Mouse (Mus musculus): ENCODE data around the gene Rad18. TPM values are rescaled to one million over a fixed set of nuclear protein-coding genes. Genes with fewer than 3 reads are reported as not detected.

Rad18 gene
- polyA plus RNA-seq, 1 experiment from 2014 or later = 23.8 TPM

GRCm38 (mm10) chr6:112586999-112587398, 109.5 kb downstream of the Rad18 start:
- no peaks in the 10 kb centered on the region for H3K36me3 ChIP-seq (ENCODE audit: control insufficient read depth, insufficient read depth, low read length)
- DNase-seq (ENCODE audit: low spot score) = no peak
- no peak for ATAC-seq (ENCODE audit: low read depth)
- H3K9me3 ChIP-seq (ENCODE audit: control insufficient read depth, low read length) = no peaks in the 10 kb centered on the region
- H3K9ac ChIP-seq (ENCODE audit: low read depth, low read length) = no peak overlapping the region
- no peak overlapping the region for H3K27ac ChIP-seq (replicated peaks; ENCODE audit: low read depth, low read length)
- no peak overlapping the region for H3K4me3 ChIP-seq (ENCODE audit: low read depth, low read length)
- no peaks in the 10 kb centered on the region for H3K27me3 ChIP-seq (replicated peaks; ENCODE audit: control insufficient read depth, insufficient read depth, low read length)
- WGBS = 75% methylated on average over 4 of the region's 4 CpGs
- H3K4me2 ChIP-seq (ENCODE audit: low read depth, low read length) = no peak overlapping the region
- H3K4me1 ChIP-seq (ENCODE audit: control insufficient read depth, insufficient read depth, low read length) = no peaks in the 10 kb centered on the region

GRCm38 (mm10) chr6:112584961-112585360, 111.5 kb downstream of the Rad18 start:
- Histone ChIP-seq H3K9ac (ENCODE audit: low read depth, low read length) (no peak overlapping the region), H3K27ac (replicated peaks; ENCODE audit: low read depth, low read length) (no peak overlapping the region), H3K4me2 (ENCODE audit: low read depth, low read length) (no peak overlapping the region), H3K9me3 (ENCODE audit: control insufficient read depth, low read length) (no peaks in the 10 kb centered on the region), H3K4me1 (ENCODE audit: control insufficient read depth, insufficient read depth, low read length) (no peaks in the 10 kb centered on the region), H3K36me3 (ENCODE audit: control insufficient read depth, insufficient read depth, low read length) (no peaks in the 10 kb centered on the region), H3K4me3 (ENCODE audit: low read depth, low read length) (no peak overlapping the region), H3K27me3 (replicated peaks; ENCODE audit: control insufficient read depth, insufficient read depth, low read length) (no peaks in the 10 kb centered on the region)
- WGBS = 76% methylated on average over 5 of the region's 5 CpGs
- DNase-seq (ENCODE audit: low spot score) = no peak
- ATAC-seq (ENCODE audit: low read depth) = no peak

- peak; percentile 19 for DNase-seq (ENCODE audit: low spot score)
These were observed 114.5 kb downstream of the Rad18 start for GRCm38 (mm10) chr6:112582022-112582421.

GRCm38 (mm10) chr6:112577198-112577597, 119.3 kb downstream of the Rad18 start:
- H3K9ac ChIP-seq (ENCODE audit: low read depth, low read length) = no peak overlapping the region
- H3K4me1 ChIP-seq (ENCODE audit: control insufficient read depth, insufficient read depth, low read length) = no peaks in the 10 kb centered on the region
- no peak overlapping the region for H3K4me3 ChIP-seq (ENCODE audit: low read depth, low read length)
- H3K27me3 ChIP-seq (replicated peaks; ENCODE audit: control insufficient read depth, insufficient read depth, low read length) = no peaks in the 10 kb centered on the region
- 79% methylated on average over 5 of the region's 5 CpGs for WGBS
- no peaks in the 10 kb centered on the region for H3K36me3 ChIP-seq (ENCODE audit: control insufficient read depth, insufficient read depth, low read length)
- ATAC-seq (ENCODE audit: low read depth) (no peak), DNase-seq (ENCODE audit: low spot score) (no peak)
- H3K4me2 ChIP-seq (ENCODE audit: low read depth, low read length) = no peak overlapping the region
- no peaks in the 10 kb centered on the region for H3K9me3 ChIP-seq (ENCODE audit: control insufficient read depth, low read length)
- no peak overlapping the region for H3K27ac ChIP-seq (replicated peaks; ENCODE audit: low read depth, low read length)

More at GRCm38 (mm10) chr6:112582022-112582421, 114.5 kb downstream of the Rad18 start:
- H3K36me3 ChIP-seq (ENCODE audit: control insufficient read depth, insufficient read depth, low read length) = no peaks in the 10 kb centered on the region
- no peak for ATAC-seq (ENCODE audit: low read depth)
- no peaks in the 10 kb centered on the region for H3K4me1 ChIP-seq (ENCODE audit: control insufficient read depth, insufficient read depth, low read length)
- H3K27ac ChIP-seq (replicated peaks; ENCODE audit: low read depth, low read length) = no peak overlapping the region
- H3K9me3 ChIP-seq (ENCODE audit: control insufficient read depth, low read length) = no peaks in the 10 kb centered on the region
- no peak overlapping the region for H3K4me3 ChIP-seq (ENCODE audit: low read depth, low read length)
- no peak overlapping the region for H3K4me2 ChIP-seq (ENCODE audit: low read depth, low read length)
- WGBS = 70% methylated on average over 4 of the region's 4 CpGs
- H3K9ac ChIP-seq (ENCODE audit: low read depth, low read length) = no peak overlapping the region
- H3K27me3 ChIP-seq (replicated peaks; ENCODE audit: control insufficient read depth, insufficient read depth, low read length) = no peaks in the 10 kb centered on the region

- no peak for ATAC-seq (ENCODE audit: low read depth)
- H3K4me1 ChIP-seq (ENCODE audit: control insufficient read depth, insufficient read depth, low read length) = no peaks in the 10 kb centered on the region
These were observed 121.9 kb downstream of the Rad18 start for GRCm38 (mm10) chr6:112574558-112574957.

GRCm38 (mm10) chr6:112570413-112570812, 126.1 kb downstream of the Rad18 start:
- H3K27ac ChIP-seq (replicated peaks; ENCODE audit: low read depth, low read length) = no peak overlapping the region

More at GRCm38 (mm10) chr6:112574558-112574957, 121.9 kb downstream of the Rad18 start:
- Histone ChIP-seq H3K9me3 (ENCODE audit: control insufficient read depth, low read length) (no peaks in the 10 kb centered on the region), H3K36me3 (ENCODE audit: control insufficient read depth, insufficient read depth, low read length) (no peaks in the 10 kb centered on the region), H3K27me3 (replicated peaks; ENCODE audit: control insufficient read depth, insufficient read depth, low read length) (no peaks in the 10 kb centered on the region), H3K4me2 (ENCODE audit: low read depth, low read length) (no peak overlapping the region), H3K27ac (replicated peaks; ENCODE audit: low read depth, low read length) (no peak overlapping the region), H3K9ac (ENCODE audit: low read depth, low read length) (no peak overlapping the region), H3K4me3 (ENCODE audit: low read depth, low read length) (no peak overlapping the region)
- DNase-seq (ENCODE audit: low spot score) = no peak
- WGBS = 74% methylated on average over 3 of the region's 3 CpGs

More at GRCm38 (mm10) chr6:112570413-112570812, 126.1 kb downstream of the Rad18 start:
- H3K36me3 ChIP-seq (ENCODE audit: control insufficient read depth, insufficient read depth, low read length) = no peaks in the 10 kb centered on the region
- no peak overlapping the region for H3K4me2 ChIP-seq (ENCODE audit: low read depth, low read length)
- H3K4me1 ChIP-seq (ENCODE audit: control insufficient read depth, insufficient read depth, low read length) = no peaks in the 10 kb centered on the region
- 43% methylated on average over 1 of the region's 1 CpGs for WGBS
- DNase-seq (ENCODE audit: low spot score) (no peak), ATAC-seq (ENCODE audit: low read depth) (no peak)
- no peak overlapping the region for H3K9ac ChIP-seq (ENCODE audit: low read depth, low read length)
- no peaks in the 10 kb centered on the region for H3K27me3 ChIP-seq (replicated peaks; ENCODE audit: control insufficient read depth, insufficient read depth, low read length)
- no peaks in the 10 kb centered on the region for H3K9me3 ChIP-seq (ENCODE audit: control insufficient read depth, low read length)
- no peak overlapping the region for H3K4me3 ChIP-seq (ENCODE audit: low read depth, low read length)

Other genes starting within 250 kb of the Rad18 start
- gene Cav3, start 237.2 kb downstream of the Rad18 start, polyA plus RNA-seq (2014; fragmentation: Nextera tagmentation; extraction: Ambion mirVana) = 42.9 and 64.7 TPM in 2 replicates
- gene Oxtr, start 206.7 kb downstream of the Rad18 start, polyA plus RNA-seq (2014; fragmentation: Nextera tagmentation; extraction: Ambion mirVana) = 0.84 and 0.99 TPM in 2 replicates

Data from embryonic facial prominence, embryonic 14.5 days (tissue).